Mouse (Mus musculus) CD8-positive naive resting alpha-beta T cell, adult 2 months (primary cell): ENCODE results near the gene Art3.

ENCODE experiments used
- DNase-seq, 2 experiments: peaks; one replicate each; pipeline ENCODE4 v3.0.0; 2022; ENCODE audit warnings: low read depth in 2 of 2, low spot score in 2 of 2

The Art3 gene

GRCm38 (mm10) chr5:92376795-92377405 is 45.3 kb downstream of the Art3 start:
- no peak for DNase-seq

- DNase-seq, result peak; percentile 63 to 77
Observed at GRCm38 (mm10) chr5:92381550-92382348, 50.1 kb downstream of the Art3 start.

- no peak for DNase-seq
Observed at GRCm38 (mm10) chr5:92382349-92382679, 50.7 kb downstream of the Art3 start.

GRCm38 (mm10) chr5:92383747-92384146 is 52.1 kb downstream of the Art3 start:
- DNase-seq, result no peak

GRCm38 (mm10) chr5:92384855-92385254 is 53.2 kb downstream of the Art3 start:
- DNase-seq, result peak in 1 of 2 experiments; percentile 18

- no peak for DNase-seq
Observed at GRCm38 (mm10) chr5:92386102-92386501, 54.5 kb downstream of the Art3 start.

GRCm38 (mm10) chr5:92386643-92387042 is 55.0 kb downstream of the Art3 start:
- DNase-seq, result no peak

- no peak for DNase-seq
Observed at GRCm38 (mm10) chr5:92387433-92387832, 55.8 kb downstream of the Art3 start.

- no peak for DNase-seq
Observed at GRCm38 (mm10) chr5:92389977-92390376, 58.4 kb downstream of the Art3 start.

- no peak for DNase-seq
Observed at GRCm38 (mm10) chr5:92390615-92391014, 59.0 kb downstream of the Art3 start.

- no peak for DNase-seq
Observed at GRCm38 (mm10) chr5:92392542-92392941, 60.9 kb downstream of the Art3 start.

- no peak for DNase-seq
Observed at GRCm38 (mm10) chr5:92393863-92394262, 62.2 kb downstream of the Art3 start.

- no peak for DNase-seq
Observed at GRCm38 (mm10) chr5:92395764-92396163, 64.1 kb downstream of the Art3 start.

GRCm38 (mm10) chr5:92396476-92396875 is 64.8 kb downstream of the Art3 start:
- DNase-seq, result no peak

- DNase-seq, result peak; percentile 43 to 56
Observed at GRCm38 (mm10) chr5:92398153-92398552, 66.5 kb downstream of the Art3 start.

- no peak for DNase-seq
Observed at GRCm38 (mm10) chr5:92402816-92403215, 71.2 kb downstream of the Art3 start.

GRCm38 (mm10) chr5:92403562-92404399 is 72.2 kb downstream of the Art3 start:
- DNase-seq, result no peak

GRCm38 (mm10) chr5:92404400-92404678 is 72.7 kb downstream of the Art3 start:
- DNase-seq, result no peak

- no peak for DNase-seq
Observed at GRCm38 (mm10) chr5:92409361-92410155, 77.9 kb downstream of the Art3 start.

- no peak for DNase-seq
Observed at GRCm38 (mm10) chr5:92410486-92410885, 78.9 kb downstream of the Art3 start.

GRCm38 (mm10) chr5:92411461-92412140 is 80.0 kb downstream of the Art3 start:
- DNase-seq, result no peak
